Mouse (Mus musculus) spleen, postnatal 4 days (tissue): ENCODE results near the gene Palld.

ENCODE experiments used
- DNase-seq, 2 experiments: peaks; one replicate each; pipeline ENCODE4 v3.0.0; 2022; ENCODE audit warnings: low spot score in 2 of 2

The Palld gene

DNA sequence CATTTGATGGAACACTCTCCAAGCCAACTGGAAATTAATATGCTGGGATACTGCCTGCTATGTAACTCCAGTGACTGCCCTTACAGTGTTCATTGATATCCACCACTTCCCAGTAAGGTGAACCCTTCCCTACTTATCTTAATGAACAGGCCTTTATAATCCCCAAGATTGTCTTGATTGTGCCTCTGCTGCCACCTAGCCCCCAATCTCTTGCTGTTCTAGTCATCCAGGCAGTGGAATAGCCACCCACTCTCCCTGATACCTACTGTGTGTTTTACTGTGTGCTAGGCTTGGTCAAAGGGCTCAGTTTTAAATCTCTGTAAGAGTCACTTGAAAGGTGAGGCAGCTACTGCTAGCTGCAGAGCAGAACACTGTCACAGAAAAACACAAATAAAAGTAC lies 216.2 kb downstream of the Palld start:
- DNase-seq: no peak

DNA sequence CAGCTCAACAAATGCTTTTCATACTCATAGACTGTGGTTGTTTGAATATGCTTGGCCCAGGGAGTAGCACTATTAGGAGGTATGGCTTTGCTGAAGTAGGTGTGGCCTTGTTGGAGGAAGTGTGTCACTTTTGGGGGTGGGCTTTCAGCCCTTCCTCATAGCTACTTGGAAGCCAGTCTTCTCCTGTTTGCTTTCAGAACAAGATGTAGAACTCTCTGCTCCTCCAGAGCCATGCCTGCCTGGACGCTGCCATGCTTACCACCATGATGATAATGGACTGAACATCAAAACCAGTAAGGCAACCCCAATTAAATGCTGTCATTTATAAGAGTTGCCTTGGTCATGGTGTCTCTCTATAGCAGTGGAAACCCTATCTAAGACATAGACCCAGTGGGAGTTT lies 217.2 kb downstream of the Palld start:
- no peak for DNase-seq

DNA sequence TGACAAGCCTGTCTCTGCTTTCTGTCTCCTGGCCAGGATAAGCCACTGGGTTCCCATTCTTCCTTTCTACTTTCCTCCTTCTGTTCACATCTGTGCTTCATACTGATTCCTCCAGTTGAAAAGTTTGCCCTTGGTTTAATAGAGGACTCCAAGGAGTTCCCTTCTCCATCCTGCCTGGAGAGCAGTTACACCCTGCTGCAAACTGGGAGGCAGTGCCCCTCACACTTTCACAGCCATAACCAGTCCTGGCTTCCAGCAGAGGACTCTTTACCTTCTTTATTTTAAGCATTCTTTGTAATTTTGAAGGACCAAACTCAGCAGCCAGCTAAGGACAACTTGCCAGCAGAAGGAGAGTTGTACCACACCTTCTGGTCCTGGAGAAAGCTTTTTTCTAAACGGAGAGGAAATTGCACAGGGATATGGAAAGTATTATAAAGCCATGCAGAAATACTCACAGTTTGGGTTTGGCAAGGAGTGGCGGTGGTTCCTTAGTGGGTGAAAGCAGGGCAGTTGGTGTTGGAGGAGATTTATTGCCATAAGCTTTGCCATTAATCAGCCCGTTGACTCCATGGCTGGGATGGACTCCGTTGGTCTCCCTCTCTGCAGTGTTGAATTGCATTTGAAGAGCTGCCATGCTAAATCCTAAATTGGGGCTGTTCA lies 218.1 kb downstream of the Palld start:
- no peak for DNase-seq

DNA sequence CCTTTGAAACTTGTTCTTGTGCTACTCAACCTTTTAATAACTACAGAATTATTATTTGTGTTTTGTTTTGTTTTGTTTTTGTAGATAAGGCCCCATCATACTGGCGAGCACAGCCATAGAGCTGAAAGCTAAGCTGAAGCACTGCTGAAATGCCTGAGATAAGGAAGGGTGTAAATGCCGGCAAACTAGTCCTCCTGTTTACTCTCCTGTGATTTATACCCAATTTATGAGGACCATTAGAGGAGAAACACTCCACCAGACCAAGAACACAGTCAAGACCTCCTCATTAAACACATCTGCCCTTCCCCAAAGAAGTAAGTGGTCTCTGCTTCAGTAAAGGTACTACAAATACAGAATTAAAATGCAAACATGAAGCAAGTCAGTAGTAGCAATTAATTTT lies 219.6 kb downstream of the Palld start:
- no peak for DNase-seq

DNA sequence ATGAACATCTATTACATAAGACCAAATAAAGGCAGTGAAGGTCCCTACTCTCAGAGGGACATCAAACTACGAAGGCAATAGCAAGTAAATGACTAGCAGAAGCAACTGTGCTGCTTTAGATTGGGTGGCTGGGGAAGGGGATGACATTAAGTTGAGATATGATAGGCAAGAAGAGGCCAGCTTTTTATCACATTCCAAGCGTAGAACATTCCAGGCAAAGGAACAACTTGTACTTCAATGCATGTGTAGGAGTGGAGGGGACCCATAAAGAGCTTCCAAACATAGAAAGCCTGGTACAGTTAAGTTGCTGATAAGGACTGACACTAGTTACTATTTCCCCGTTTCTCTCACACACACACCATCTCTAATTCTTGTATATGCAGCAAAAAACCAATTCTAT lies 221.3 kb downstream of the Palld start:
- no peak for DNase-seq

DNA sequence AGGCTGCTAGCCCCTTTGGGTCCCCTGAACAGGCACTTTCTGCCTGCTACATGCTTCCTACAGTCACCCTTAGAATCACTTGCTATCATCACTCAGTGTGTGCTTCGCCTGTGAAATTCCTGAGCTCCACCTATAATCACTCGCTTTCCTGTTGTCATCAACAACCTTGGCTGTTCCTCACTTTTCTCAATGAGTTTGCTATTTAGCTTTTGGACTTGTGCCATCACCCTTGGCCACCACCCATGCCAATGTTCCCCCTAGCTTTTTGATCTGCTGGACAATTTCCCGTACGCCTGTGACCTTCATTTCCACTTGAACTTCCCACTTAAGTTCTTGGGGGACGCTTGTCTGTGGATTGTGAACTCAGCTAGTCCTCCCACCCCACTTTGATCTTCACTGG lies 225.3 kb downstream of the Palld start:
- DNase-seq: no peak

DNA sequence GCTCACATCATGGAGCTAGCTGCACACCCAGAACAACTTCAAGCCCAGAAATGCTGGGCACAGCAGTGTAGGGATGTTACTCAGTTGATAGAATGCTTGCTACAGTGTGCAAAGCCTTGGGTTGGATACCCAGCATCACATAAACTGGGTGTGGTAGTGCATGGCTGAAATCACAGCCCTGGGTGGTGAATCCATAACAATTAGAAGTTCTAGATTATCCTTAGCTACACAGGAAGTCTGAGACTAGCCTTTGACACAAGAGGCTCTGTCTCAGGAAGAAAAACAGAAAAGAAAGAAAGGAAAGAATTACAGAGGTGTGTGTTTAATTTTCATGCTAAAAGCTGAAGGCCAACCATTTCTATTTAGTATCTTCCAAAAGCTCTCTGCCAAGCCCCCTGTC lies 231.3 kb downstream of the Palld start:
- no peak for DNase-seq

DNA sequence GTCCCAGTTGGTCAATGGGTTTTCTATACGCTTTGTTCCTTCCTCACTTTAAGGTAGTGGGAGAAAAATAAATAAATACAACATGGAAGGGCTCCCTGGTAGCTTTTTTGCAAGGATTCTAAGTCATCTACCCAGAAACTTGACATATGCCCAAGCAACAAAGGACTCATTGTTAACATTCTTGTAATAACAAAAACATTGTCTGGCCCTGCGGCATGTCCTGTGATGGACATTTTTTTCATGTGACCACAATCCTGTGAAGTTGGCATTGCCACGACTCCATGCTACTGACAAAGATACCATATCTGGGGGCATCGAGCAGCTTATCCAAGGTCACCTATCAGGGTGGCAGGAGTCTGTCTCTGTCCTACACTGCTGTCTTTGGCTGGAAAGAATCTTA lies 232.1 kb downstream of the Palld start:
- DNase-seq: no peak

DNA sequence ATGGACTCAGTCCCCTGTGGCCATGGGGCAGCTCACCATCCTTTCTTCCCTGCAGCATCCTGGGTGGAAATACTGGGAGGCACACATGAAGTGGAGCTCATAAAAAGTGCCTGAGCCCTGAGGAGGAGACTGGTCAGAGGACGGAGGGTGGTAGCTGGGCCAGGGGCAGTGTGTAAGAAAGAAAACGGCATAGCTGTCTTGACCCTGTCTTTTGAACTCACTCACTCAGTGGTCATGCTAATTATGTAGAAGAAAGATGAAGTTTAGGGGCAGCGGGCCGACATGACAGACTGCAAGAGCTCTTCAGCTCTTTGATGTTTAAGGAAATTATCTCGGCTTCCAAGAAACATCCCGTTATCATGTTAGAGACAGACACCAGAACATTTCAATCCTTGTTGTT lies 235.6 kb downstream of the Palld start:
- DNase-seq: no peak

DNA sequence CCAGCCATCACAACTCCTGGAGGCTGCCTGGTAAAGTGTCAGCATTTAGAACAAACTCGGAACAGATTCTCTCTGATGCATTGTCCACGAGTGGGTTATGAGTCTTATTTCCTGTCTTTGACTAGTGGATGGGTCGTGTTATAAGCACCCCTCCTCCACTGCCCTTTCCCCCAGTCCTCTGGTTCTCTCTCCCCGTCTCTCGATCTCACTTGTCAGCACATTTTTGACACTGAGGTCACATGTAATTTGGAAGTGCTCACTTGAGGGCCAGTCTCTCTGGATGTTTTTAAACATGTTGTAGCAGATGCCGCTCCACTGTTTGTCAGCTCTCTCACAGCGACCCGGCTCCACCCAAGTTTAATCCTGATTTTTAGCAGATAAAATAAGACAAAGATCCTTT lies 237.5 kb downstream of the Palld start:
- no peak for DNase-seq

DNA sequence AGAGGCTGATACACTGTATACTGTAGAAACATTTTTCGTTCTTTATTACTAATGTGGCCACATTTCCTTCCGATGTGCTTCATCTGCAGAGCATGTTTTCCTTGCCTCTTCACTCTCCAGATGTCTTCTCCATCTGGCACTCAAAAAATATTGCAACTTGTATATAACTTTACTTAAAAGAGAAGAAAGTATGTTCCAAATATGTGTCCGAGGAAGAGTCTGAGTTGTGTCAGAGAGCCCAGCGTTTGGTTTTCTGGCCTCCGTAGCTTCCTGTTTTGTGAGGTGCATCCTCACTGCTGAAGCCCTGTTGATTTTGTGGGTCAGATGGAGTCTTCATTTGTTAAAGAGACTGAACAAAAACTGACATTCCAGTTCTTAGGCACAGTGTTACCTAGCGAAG lies 238.3 kb downstream of the Palld start:
- DNase-seq: no peak

DNA sequence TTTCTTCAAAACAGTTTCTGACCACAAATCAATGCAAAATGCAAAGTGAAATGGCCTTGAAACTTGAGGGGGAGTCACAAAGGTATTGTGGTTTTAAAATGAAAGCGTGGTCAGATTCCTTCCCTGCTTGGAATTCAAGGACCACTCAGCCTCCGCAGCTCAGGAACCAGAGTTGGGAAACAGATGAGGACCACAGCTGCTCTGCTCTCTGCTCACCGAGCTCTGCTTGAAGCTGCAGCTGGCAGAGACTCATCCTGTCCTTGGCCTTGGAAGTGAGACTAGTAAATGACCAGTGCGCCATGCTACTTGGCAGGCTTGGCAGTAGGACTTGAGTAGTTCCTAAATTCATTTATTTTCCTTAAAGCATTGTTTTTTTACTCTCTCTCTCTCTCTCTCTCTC lies 239.7 kb downstream of the Palld start:
- DNase-seq: no peak

DNA sequence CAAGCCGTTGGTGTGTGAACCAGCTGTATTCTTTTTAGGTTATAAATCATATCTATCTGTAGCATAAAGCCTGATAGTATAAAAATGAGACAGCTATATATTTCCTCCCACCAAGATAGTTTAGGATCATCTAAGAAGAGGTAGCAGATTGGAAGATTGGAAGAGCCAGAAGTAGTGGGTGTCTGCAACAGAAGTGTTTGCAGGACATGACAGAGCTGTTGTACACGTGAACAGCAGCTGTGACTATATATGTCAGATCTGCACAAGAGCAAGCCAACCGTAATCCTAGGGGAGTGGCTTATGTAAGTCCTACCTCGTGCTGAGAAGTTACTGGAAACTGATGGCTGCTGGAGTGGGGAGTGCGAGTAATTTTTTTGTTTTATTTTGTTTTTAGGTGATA lies 240.9 kb downstream of the Palld start:
- DNase-seq: no peak

DNA sequence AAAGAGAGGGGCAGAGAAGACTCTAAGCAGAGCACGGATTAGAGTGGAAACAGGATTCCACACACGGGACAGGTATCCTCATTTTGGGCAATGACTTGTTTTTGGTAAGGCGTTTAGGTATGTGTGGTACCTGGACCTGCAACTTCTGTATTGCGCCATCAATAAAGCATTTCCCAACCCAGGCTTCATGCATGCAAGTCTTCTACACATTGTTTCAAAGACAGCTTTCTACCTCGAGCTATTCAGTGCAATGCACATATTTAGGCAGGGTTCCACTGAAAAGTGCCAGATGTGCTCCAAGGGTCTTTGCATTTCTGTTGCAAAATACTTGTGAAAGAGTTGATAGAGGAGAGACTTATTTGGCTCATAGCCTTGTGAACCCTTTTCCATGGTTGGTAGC lies 241.5 kb downstream of the Palld start:
- DNase-seq: no peak

DNA sequence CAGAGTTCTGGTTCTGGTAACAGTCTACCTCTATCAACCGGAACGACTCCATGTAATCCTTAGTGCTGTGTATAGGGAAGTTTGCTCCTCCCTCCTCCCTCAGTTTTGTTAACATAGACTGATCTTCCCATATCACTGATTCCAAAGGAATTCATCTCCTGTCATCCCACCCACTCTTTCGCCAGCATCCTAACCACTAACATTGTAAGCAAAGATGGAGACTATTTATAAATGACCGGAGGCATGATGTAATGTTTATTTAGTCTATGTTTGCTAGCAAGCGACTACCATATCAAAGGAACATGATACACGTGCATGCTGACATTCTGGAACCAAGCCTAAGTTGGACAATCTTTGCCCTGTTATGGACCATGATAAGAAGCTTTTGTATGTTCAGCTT lies 250.5 kb downstream of the Palld start:
- no peak for DNase-seq

DNA sequence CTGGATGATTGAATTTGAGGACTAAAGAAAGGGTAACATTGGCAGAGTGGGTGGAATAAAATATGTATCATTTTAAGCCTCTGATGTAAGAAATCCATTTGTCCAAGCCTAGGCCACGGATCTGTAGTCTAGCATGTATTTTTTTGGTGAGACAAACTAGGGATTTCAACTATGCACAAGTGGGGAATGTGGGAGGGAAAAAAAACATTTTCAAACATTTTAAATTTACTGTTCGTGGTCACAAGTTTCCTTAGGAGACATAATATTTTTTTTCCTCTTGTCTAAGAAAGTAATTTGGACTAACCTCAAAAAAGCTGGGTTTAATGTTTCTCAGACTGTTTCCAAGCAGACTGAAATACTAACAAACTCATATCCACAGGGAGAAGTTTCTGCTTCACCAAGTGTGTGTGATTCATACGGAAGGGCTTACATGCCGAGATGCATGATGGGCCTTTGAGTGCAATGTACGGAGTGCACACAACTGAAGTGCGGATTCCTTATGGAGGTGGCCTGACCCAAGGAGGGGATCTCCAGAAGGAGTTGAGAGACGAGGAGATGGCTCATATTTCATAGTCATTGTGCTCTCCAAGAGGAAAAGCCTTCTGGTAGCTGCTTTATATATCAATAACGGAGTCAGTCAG lies 256.2 kb downstream of the Palld start:
- DNase-seq: peak in 1 of 2 experiments; percentile 43

DNA sequence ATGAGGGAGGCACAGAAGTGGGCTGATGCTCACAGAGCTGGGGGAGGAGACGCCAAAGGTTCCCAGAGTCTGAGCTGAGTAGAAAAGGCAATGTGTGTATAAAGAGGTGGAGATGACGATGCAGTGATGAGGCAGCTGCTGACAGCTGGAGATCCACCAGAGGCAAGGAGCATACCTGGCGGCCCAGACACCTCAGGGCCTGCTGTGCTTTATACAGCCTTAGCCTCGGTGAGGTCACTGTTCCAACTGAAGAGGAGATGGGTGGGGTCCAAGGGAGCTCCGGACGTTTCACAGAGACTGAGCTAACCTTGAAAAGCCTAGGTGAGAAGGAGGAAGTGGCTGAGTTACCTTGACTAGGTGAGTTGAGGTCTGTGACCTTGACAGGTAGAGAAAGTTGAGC lies 256.8 kb downstream of the Palld start:
- DNase-seq: peak in 1 of 2 experiments; percentile 46

DNA sequence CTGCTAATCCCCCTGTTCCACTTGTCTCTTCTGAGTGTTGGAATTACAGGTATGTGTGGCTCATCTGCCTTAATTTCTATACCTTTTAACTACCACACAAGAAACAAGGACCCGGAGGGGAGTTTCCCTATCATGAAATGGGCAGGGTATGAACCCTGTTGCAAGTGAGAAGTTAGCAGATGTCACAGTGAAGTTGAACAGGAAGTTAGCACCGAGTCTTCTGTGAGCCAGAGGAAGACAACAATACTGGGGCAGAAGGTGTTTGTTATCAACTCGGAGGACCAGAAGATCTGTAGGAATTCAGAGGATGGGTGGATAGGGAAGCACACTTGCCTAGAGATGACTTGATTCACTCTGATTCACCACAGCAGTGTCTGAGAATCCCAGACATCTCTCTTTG lies 259.3 kb downstream of the Palld start:
- DNase-seq: no peak

DNA sequence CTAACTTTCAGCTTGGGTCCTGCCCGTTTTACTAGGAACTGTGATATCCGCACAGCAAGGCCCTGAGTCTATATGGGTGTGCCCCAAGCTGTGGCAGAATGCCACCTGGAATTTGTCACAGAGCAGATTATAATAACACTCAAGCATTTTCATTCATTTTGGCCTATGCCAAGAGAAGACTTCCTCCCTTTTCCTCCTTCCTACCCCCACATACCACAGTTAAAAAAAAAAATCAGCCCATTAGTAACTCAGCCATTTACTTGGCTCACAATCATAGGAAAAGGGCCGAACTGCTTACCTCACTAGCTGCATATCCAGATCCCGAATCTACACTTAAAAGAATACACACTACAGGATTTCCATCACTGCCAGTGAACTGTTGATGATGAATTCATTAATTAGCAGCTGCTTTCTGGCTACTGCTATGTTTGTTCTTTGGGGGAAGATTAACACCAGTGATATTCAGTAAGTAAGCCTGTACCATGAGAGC lies 260.1 kb downstream of the Palld start:
- DNase-seq: no peak

DNA sequence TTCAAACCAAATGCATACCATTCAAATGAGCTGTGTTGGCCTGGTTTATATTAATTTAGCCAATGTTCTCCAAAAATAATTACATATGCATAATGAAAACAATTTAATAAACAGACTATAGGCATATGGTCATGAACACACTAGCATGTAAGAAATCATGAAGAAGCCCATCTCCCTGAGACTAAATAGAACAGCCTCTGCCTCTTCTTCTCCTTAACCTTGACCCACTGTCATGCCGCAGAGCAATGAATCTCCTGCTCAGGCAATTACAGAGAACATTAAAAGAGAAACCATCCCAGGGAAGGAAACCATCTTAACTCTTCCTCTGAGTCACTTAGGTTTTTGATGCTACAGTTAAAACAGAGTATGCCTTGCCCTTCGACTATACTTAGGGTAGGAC lies 262.9 kb downstream of the Palld start:
- DNase-seq: no peak

DNA sequence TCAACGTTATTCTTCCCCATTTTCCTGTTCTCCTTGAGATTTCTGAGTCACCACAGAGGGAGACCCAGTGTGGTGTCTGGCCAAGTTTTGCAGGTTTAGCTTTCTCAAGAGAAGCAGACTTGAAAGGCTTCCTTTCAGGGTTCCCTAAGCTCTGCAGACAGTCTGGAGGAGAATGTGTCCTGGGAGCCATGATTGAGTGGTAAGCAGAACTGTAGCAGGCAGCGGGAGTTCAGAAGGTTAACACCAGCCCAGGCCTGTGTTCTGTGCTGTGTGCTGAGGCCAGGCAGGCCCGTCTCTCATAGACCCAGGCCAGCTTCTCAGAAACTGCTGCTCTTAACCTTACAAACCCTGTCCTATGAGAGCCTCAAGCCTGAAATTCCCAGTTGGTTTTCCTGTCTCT lies 263.5 kb downstream of the Palld start:
- no peak for DNase-seq

DNA sequence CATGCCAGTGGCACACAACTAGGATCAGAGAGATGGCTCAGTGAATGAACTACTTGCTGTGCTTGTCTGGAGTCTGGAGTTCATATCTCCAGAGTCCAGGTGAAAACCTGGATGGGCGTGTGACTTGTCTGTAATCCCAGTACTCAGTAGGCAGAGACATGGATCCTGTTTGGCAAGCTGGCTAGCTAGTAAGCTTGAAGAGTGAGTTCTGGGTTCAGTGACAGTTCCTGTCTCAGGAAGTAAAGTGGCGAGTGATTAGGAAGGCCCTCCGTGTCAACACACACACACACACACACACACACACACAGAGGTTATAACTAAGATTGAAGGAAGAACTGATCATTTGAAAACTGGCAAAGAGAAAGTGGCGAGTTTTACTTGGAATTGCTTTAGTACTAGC lies 264.8 kb downstream of the Palld start:
- no peak for DNase-seq

DNA sequence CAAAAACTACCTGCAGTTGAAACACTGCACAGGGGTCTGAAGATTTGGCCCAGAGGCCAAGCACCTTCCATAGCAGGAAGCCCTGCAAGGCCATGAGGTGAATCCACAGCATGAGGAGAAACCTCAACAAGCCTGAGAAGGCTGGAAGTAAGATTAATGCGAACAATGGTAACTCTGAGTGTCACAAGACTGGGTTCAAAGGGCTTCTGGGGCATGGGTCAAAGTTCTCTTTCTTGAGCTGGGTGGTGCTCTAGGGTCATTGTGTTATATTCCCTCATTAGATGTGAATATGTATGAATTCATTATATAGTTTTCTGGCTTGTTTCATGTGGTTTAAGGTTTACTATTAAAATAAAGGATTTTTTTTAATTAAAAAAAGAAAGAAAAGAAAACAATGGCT lies 267.7 kb downstream of the Palld start:
- DNase-seq: no peak

DNA sequence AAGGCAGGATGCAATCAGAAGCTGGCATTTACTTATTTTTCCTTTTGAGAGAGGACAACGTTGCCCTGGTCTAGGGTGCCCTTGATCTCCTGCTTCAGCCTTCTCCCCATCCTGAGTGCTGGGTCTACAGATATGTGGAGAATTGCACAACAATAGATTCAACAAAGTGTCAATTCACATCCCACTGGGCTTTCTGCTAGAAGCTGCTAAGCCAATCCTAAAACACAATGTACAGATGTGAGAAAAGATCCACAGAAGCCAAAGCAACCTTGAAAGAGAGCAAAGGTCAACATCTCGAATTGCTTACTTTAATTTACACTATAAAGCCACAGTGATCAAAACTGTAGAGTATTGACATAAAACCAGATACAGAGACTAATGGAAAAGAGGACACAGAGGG lies 270.2 kb downstream of the Palld start:
- no peak for DNase-seq
